24 mouse cellular contexts compared by ENCODE assay signal in genomic region chr3:75297758-75298111, GRCm38 (mm10). TPM values are rescaled to one million over a fixed set of nuclear protein-coding genes. Genes with fewer than 3 reads are reported as not detected.
DNase-seq lines count a peak whose midpoint lies in the region; ATAC-seq and TF ChIP-seq lines count a peak whose summit lies in the region.
"Had no signal": no experiment of that assay in that cellular context is flagged by ENCODE, and none has a peak within 500 bp of the region (broad histone marks: within the 10 kb centered on the region; RNA-seq: fewer than 3 reads in every experiment).

No protein-coding gene starts in this region.

- no peaks in the 10 kb centered on the region for H3K36me3 ChIP-seq in forebrain, embryonic 16.5 days (ENCODE audit: control insufficient read depth, insufficient read depth)
- no peaks in the 10 kb centered on the region for H3K36me3 ChIP-seq in forebrain, embryonic 14.5 days (ENCODE audit: control insufficient read depth, insufficient read depth, low read length)
- no peaks in the 10 kb centered on the region for H3K36me3 ChIP-seq in hindbrain, embryonic 15.5 days
- no peaks in the 10 kb centered on the region for H3K36me3 ChIP-seq in hindbrain, embryonic 12.5 days
- no peaks in the 10 kb centered on the region for H3K36me3 ChIP-seq in testis, adult 2 months (ENCODE audit: control insufficient read depth, insufficient read depth, low read length)
- H3K36me3 ChIP-seq: heart, embryonic 12.5 days; stomach, embryonic 15.5 days had no signal

- DNase-seq in forebrain, embryonic 14.5 days (ENCODE audit: low spot score): no peak
- DNase-seq in testis, postnatal 14 days (ENCODE audit: low spot score): no peak
- no peak for DNase-seq in lung, postnatal 14 days
- DNase-seq in natural killer cell, adult 2 months (ENCODE audit: low spot score in 2 of 2): no peak
- DNase-seq: adrenal gland, postnatal 14 days; cerebellum, adult 11-12 months; cerebellum, postnatal 25 days; embryo, embryonic 11 days; heart, postnatal 4 days; left cerebral cortex, postnatal 4 days; liver; liver, postnatal 0 days; lung, postnatal 10 days had no signal

- H3K4me3 ChIP-seq in forebrain, embryonic 16.5 days (replicated peaks; ENCODE audit: low read length): no peak overlapping the region
- H3K4me3 ChIP-seq in forebrain, embryonic 14.5 days (ENCODE audit: low read depth, low read length): no peak overlapping the region
- no peak overlapping the region for H3K4me3 ChIP-seq in hindbrain, embryonic 15.5 days
- H3K4me3 ChIP-seq in hindbrain, embryonic 12.5 days: no peak overlapping the region
- H3K4me3 ChIP-seq in testis, adult 2 months (ENCODE audit: control insufficient read depth, low read depth, low read length): no peak overlapping the region
- H3K4me3 ChIP-seq: heart, embryonic 12.5 days; megakaryocyte, embryonic 14.5 days; stomach, embryonic 15.5 days had no signal

- peak overlapping the region; percentile 35; the same call in 1 of the 2 replicates for H3K27ac ChIP-seq in forebrain, embryonic 16.5 days (ENCODE audit: low read length)
- H3K27ac ChIP-seq in forebrain, embryonic 14.5 days (ENCODE audit: low read depth, low read length): no peak overlapping the region
- H3K27ac ChIP-seq in hindbrain, embryonic 15.5 days (replicated peaks): peak overlapping the region; percentile 55
- no peak overlapping the region for H3K27ac ChIP-seq in hindbrain, embryonic 12.5 days
- H3K27ac ChIP-seq in testis, adult 2 months (ENCODE audit: control insufficient read depth, insufficient read depth, low read depth, low read length): 0 out of 2 replicates have a peak overlapping the region, but pooled peaks have one; percentile 8
- H3K27ac ChIP-seq: stomach, embryonic 15.5 days had no signal

- no peak overlapping the region for H3K4me2 ChIP-seq in forebrain, embryonic 16.5 days (ENCODE audit: low read length)
- no peak overlapping the region for H3K4me2 ChIP-seq in forebrain, embryonic 14.5 days (ENCODE audit: low read length)
- no peak overlapping the region for H3K4me2 ChIP-seq in hindbrain, embryonic 15.5 days
- H3K4me2 ChIP-seq in hindbrain, embryonic 12.5 days (replicated peaks): no peak overlapping the region
- H3K4me2 ChIP-seq: heart, embryonic 12.5 days; stomach, embryonic 15.5 days had no signal

- TF ChIP-seq POLR2A in testis, adult 2 months (IDR thresholded peaks at IDR 0.05; ENCODE audit: control insufficient read depth, low read depth, low read length): no peak

- TF ChIP-seq CTCF in testis, adult 2 months (IDR thresholded peaks at IDR 0.05; ENCODE audit: control insufficient read depth, insufficient read depth, insufficient replicate concordance, low read depth, low read length): no peak

- 43% methylated on average over 3 of the region's 3 CpGs for WGBS in forebrain, embryonic 16.5 days
- WGBS in forebrain, embryonic 14.5 days: 44% methylated on average over 3 of the region's 3 CpGs
- 27% methylated on average over 3 of the region's 3 CpGs for WGBS in hindbrain, embryonic 15.5 days
- WGBS in hindbrain, embryonic 12.5 days: 43% methylated on average over 3 of the region's 3 CpGs

- no peaks in the 10 kb centered on the region for H3K9me3 ChIP-seq in forebrain, embryonic 16.5 days (ENCODE audit: control insufficient read depth, low read length)
- no peaks in the 10 kb centered on the region for H3K9me3 ChIP-seq in forebrain, embryonic 14.5 days (replicated peaks; ENCODE audit: control insufficient read depth, low read length)
- no peaks in the 10 kb centered on the region for H3K9me3 ChIP-seq in hindbrain, embryonic 15.5 days
- no peaks in the 10 kb centered on the region for H3K9me3 ChIP-seq in hindbrain, embryonic 12.5 days (replicated peaks)
- H3K9me3 ChIP-seq: heart, embryonic 12.5 days; megakaryocyte, embryonic 14.5 days; stomach, embryonic 15.5 days had no signal

- H3K9ac ChIP-seq in forebrain, embryonic 16.5 days (replicated peaks; ENCODE audit: low read depth, low read length): no peak overlapping the region
- no peak overlapping the region for H3K9ac ChIP-seq in forebrain, embryonic 14.5 days (ENCODE audit: low read length)
- no peak overlapping the region for H3K9ac ChIP-seq in hindbrain, embryonic 15.5 days
- no peak overlapping the region for H3K9ac ChIP-seq in hindbrain, embryonic 12.5 days
- H3K9ac ChIP-seq: heart, embryonic 12.5 days; liver, postnatal 0 days; stomach, embryonic 15.5 days had no signal

- H3K4me1 ChIP-seq in forebrain, embryonic 16.5 days (replicated peaks; ENCODE audit: control insufficient read depth, insufficient read depth, low read length): peaks cover 9% of the 10 kb centered on the region; the same call in 1 of the 2 replicates
- H3K4me1 ChIP-seq in forebrain, embryonic 14.5 days (ENCODE audit: control insufficient read depth, insufficient read depth, low read length): peaks cover 2% of the 10 kb centered on the region; the same call in 1 of the 2 replicates
- H3K4me1 ChIP-seq in hindbrain, embryonic 15.5 days (replicated peaks): peaks cover 9% of the 10 kb centered on the region
- H3K4me1 ChIP-seq in hindbrain, embryonic 12.5 days: peaks cover 4% of the 10 kb centered on the region; the same call in 1 of the 2 replicates
- H3K4me1 ChIP-seq in testis, adult 2 months (ENCODE audit: control insufficient read depth, insufficient read depth, low read length): no peaks in the 10 kb centered on the region
- H3K4me1 ChIP-seq: stomach, embryonic 15.5 days had no signal

- peak; percentile 31; the same call in 1 of the 2 replicates for ATAC-seq in forebrain, embryonic 16.5 days
- no peak; the same call in 1 of the 2 replicates for ATAC-seq in forebrain, embryonic 14.5 days
- 0 out of 2 replicates have a peak, but pooled peaks have one; percentile 42 for ATAC-seq in hindbrain, embryonic 15.5 days (ENCODE audit: low FRiP score, low read depth)
- ATAC-seq in hindbrain, embryonic 12.5 days (ENCODE audit: low FRiP score): no peak
- ATAC-seq: liver, postnatal 0 days had no signal

- H3K27me3 ChIP-seq in forebrain, embryonic 16.5 days (replicated peaks; ENCODE audit: control insufficient read depth, insufficient read depth, low read length): no peaks in the 10 kb centered on the region
- no peaks in the 10 kb centered on the region for H3K27me3 ChIP-seq in forebrain, embryonic 14.5 days (replicated peaks; ENCODE audit: control insufficient read depth, insufficient read depth, low read length)
- no peaks in the 10 kb centered on the region for H3K27me3 ChIP-seq in hindbrain, embryonic 15.5 days
- H3K27me3 ChIP-seq in hindbrain, embryonic 12.5 days: no peaks in the 10 kb centered on the region
- no peaks in the 10 kb centered on the region for H3K27me3 ChIP-seq in testis, adult 2 months (ENCODE audit: control insufficient read depth, insufficient read depth, low read length)
- H3K27me3 ChIP-seq: CH12.LX; heart, embryonic 12.5 days; megakaryocyte, embryonic 14.5 days; stomach, embryonic 15.5 days had no signal

RNA-seq across cellular contexts. Expression of gene Serpini2, which starts 27.9 kb away (rescaled TPM):
- polyA plus RNA-seq in forebrain, embryonic 16.5 days (2015; fragmentation: Nextera tagmentation; extraction: Ambion mirVana): not detected in 2 replicates
- polyA plus RNA-seq in forebrain, embryonic 14.5 days (2014; fragmentation: Nextera tagmentation; extraction: Ambion mirVana): not detected in 2 replicates
- not detected in 2 replicates for polyA plus RNA-seq in hindbrain, embryonic 15.5 days (2015; fragmentation: Nextera tagmentation; extraction: Ambion mirVana)
- polyA plus RNA-seq in hindbrain, embryonic 12.5 days (2016; fragmentation: Nextera tagmentation; extraction: Ambion mirVana): not detected in 2 replicates
- polyA plus RNA-seq in testis, adult 2 months (2012; rRNA removed): 0.11 TPM in 1 of 2 replicates, not detected in the other
- polyA plus RNA-seq: heart, embryonic 12.5 days; kidney, embryonic 16.5 days; large intestine, adult 2 months; liver, postnatal 0 days; neural tube, embryonic 14.5 days had no signal

Comparison
In these comparisons a context has a peak if more than half of its experiments do, and no peak if none do; other contexts are left out.
1. ATAC-seq: peak in forebrain, embryonic 16.5 days (single experiment) and hindbrain, embryonic 15.5 days (single experiment); none in forebrain, embryonic 14.5 days (single experiment) and hindbrain, embryonic 12.5 days (single experiment).
2. H3K27ac ChIP-seq: peak in forebrain, embryonic 16.5 days (single experiment), hindbrain, embryonic 15.5 days (single experiment) and testis, adult 2 months (single experiment); none in forebrain, embryonic 14.5 days (single experiment) and hindbrain, embryonic 12.5 days (single experiment).